Mouse (Mus musculus) ES-Bruce4 (cell line): ENCODE data around the gene Rpsa. TPM values are rescaled to one million over a fixed set of nuclear protein-coding genes. Genes with fewer than 3 reads are reported as not detected.
"Not testable (repeated sequence)": the region's sequence is repeated elsewhere in the genome, so short reads cannot be mapped to it uniquely, and the experiment has no call there.

Source experiments
- H3K27ac ChIP-seq: 2 replicates; pipeline ENCODE4 v1.5.1; 2012; ENCODE audit warnings: low read length, inconsistent platforms; ENCODE audit not compliant: insufficient read depth
- H3K27me3 ChIP-seq: 2 replicates; pipeline ENCODE4 v1.6.1; 2012; ENCODE audit warnings: mild to moderate bottlenecking, low read length, inconsistent platforms; ENCODE audit not compliant: control insufficient read depth, poor library complexity, insufficient read depth, severe bottlenecking
- H3K36me3 ChIP-seq: 2 replicates; pipeline ENCODE4 v1.6.1; 2012; ENCODE audit warnings: inconsistent platforms, mild to moderate bottlenecking, low read length, moderate library complexity; ENCODE audit not compliant: control insufficient read depth, poor library complexity, insufficient read depth, severe bottlenecking
- H3K4me1 ChIP-seq: one replicate; pipeline ENCODE4 v1.8.1; 2011; ENCODE audit warnings: low read length; ENCODE audit not compliant: control insufficient read depth, insufficient read depth
- H3K4me3 ChIP-seq: 2 replicates; pipeline ENCODE4 v1.5.1; 2011; ENCODE audit warnings: low read depth, mild to moderate bottlenecking, low read length
- H3K9ac ChIP-seq: 2 replicates; pipeline ENCODE4 v1.6.1; 2012; ENCODE audit warnings: low read depth, mild to moderate bottlenecking, inconsistent platforms; ENCODE audit not compliant: poor library complexity, severe bottlenecking
- H3K9me3 ChIP-seq: replicated peaks from 2 replicates; pipeline ENCODE4 v1.6.1; 2012; ENCODE audit warnings: mild to moderate bottlenecking, low read length, inconsistent platforms; ENCODE audit not compliant: control insufficient read depth, poor library complexity, insufficient read depth, severe bottlenecking
- CTCF ChIP-seq: IDR thresholded peaks from one replicate; pipeline ENCODE4 v1.8.1; 2011; ENCODE audit warnings: low read depth, low read length
- EP300 ChIP-seq: IDR thresholded peaks from 2 replicates; pipeline ENCODE4 v1.6.1; 2011; ENCODE audit warnings: low read depth, low read length; ENCODE audit not compliant: insufficient read depth
- POLR2A ChIP-seq: IDR thresholded peaks from one replicate; pipeline ENCODE4 v1.8.1; 2011; ENCODE audit warnings: low read length; ENCODE audit not compliant: insufficient read depth
- polyA plus RNA-seq: library from polyadenylated mRNA; stranded (reverse); fragments of >200 nt; gene quantifications from 2 replicates; pipeline ENCODE4 v1.2.4, GENCODE M21; 2011; ENCODE audit warnings: low read depth; ENCODE audit not compliant: missing spikeins, insufficient read depth, insufficient read length

Rpsa gene
- polyA plus RNA-seq, 1 experiment: 2,205 TPM

DNA sequence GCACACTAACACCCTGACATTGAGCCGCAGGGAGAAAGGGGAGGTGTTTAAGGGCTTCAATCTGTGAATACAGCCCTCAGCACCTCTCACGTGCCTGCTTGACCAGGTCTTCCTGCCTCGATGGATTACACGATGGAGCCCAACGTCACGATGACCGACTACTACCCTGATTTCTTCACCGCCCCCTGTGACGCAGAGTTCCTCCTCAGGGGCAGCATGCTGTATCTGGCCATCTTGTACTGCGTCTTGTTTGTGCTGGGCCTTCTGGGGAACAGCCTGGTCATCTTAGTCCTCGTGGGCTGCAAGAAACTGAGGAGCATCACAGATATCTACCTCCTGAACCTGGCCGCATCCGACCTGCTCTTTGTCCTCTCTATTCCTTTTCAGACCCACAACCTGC, 33.8 kb upstream of the Rpsa start:
- TF ChIP-seq CTCF (no peak), POLR2A (no peak), EP300 (no peak)
- no peaks in the 10 kb centered on the region for H3K4me1 ChIP-seq
- H3K36me3 ChIP-seq: no peaks in the 10 kb centered on the region
- no peaks in the 10 kb centered on the region; the same call in 1 of the 2 replicates for H3K9me3 ChIP-seq
- no peak overlapping the region for H3K9ac ChIP-seq
- no peaks in the 10 kb centered on the region for H3K27me3 ChIP-seq
- H3K4me3 ChIP-seq: no peak overlapping the region
- H3K27ac ChIP-seq: no peak overlapping the region

DNA sequence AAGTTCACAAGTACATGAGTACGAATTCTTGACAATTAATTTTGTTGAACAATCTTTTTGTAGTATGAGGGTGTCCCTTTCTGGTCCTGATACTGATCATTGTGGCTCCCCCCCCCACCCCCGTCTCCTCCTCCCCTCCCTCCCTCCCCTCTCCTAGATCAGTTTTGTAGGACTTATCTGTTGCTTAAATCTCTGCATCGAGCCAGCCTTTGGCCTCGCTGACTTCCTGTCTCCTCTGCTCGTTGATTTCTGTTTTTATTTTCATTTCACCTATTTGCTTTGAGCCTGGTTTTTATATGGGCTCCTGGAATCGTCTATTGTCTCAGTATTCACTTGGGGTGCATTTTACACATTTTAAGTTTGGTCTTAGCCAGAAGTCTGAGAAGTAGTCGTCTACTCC, 31.6 kb upstream of the Rpsa start:
- H3K9me3 ChIP-seq: no peaks in the 10 kb centered on the region; the same call in 1 of the 2 replicates
- no peaks in the 10 kb centered on the region for H3K4me1 ChIP-seq
- no peaks in the 10 kb centered on the region for H3K27me3 ChIP-seq
- no peak for TF ChIP-seq POLR2A
- no peak for TF ChIP-seq CTCF
- TF ChIP-seq EP300: no peak
- no peak overlapping the region for H3K9ac ChIP-seq
- no peak overlapping the region for H3K27ac ChIP-seq
- no peak overlapping the region for H3K4me3 ChIP-seq
- H3K36me3 ChIP-seq: no peaks in the 10 kb centered on the region

DNA sequence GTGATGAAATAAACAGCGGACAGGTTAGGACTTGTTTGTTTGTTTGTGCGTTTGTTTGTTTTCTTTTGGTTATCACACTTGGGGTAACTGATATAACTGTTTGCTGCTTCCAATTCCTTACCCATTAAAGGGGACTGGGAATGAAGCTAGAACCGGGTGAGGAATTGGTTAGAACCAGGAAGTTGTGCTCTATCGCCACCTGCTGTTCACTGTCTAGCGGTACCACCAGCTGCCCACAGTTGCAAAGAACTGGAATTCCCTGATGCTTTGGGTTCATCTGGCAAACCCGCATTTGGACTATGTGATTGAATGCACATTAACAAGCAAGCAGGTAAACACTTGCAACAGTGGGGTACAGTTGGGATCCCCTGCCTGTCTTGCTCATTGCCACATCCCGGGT, 28.8 kb upstream of the Rpsa start:
- Histone ChIP-seq H3K9me3 (peaks cover 19% of the 10 kb centered on the region), H3K9ac (no peak overlapping the region), H3K27me3 (no peaks in the 10 kb centered on the region), H3K4me3 (no peak overlapping the region), H3K27ac (no peak overlapping the region), H3K4me1 (no peaks in the 10 kb centered on the region), H3K36me3 (no peaks in the 10 kb centered on the region)
- no peak for TF ChIP-seq EP300
- TF ChIP-seq POLR2A: no peak
- peak; percentile 85 for TF ChIP-seq CTCF

DNA sequence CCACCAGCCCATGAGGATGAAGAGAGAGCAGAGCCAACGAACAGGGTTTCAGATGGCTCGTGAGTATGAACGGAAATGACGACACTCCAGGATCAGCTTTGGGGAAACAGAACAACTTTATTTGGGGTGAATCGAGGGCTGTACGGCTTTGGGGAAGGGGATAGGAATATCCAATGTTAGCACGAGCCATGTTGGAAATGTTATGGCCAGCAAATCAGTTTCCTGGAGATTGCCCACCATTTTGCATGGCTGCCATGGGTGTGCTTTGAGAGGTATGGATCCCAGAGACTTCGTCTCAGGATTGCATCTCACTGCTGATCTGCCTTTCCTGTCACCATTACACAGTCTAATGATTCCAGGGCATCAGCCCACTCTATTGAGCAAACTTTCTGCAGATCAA, 28.2 kb upstream of the Rpsa start:
- TF ChIP-seq POLR2A (no peak), CTCF (no peak), EP300 (no peak)

DNA sequence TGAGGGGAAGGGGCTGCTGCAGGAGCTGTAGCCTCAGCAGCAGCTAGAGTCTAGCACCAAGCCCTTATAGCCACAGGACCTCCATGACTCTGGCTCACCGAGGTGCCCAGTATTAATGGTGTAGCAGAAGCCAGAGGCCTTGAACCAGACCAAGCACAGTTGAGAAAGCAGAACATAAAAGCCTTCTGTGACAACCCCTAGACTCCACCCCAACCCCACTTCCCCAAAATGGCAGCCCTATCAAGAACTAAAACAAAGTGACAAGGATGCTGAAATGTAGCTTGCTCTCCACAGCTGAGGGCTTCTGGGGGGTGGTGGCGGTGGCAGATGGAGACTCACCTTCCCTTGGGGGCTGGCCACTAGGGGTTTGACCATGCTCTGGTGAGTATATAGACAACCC, 26.3 kb upstream of the Rpsa start:
- Histone ChIP-seq H3K4me3 (no peak overlapping the region), H3K9ac (no peak overlapping the region), H3K4me1 (no peaks in the 10 kb centered on the region), H3K27me3 (no peaks in the 10 kb centered on the region), H3K9me3 (peaks cover 19% of the 10 kb centered on the region), H3K36me3 (no peaks in the 10 kb centered on the region), H3K27ac (no peak overlapping the region)
- TF ChIP-seq CTCF (no peak), EP300 (no peak), POLR2A (no peak)

More for the DNA sequence above, 28.2 kb upstream of the Rpsa start:
- Histone ChIP-seq H3K27me3 (no peaks in the 10 kb centered on the region), H3K36me3 (no peaks in the 10 kb centered on the region), H3K9me3 (peaks cover 19% of the 10 kb centered on the region), H3K27ac (no peak overlapping the region), H3K4me3 (no peak overlapping the region), H3K4me1 (no peaks in the 10 kb centered on the region), H3K9ac (no peak overlapping the region)

DNA sequence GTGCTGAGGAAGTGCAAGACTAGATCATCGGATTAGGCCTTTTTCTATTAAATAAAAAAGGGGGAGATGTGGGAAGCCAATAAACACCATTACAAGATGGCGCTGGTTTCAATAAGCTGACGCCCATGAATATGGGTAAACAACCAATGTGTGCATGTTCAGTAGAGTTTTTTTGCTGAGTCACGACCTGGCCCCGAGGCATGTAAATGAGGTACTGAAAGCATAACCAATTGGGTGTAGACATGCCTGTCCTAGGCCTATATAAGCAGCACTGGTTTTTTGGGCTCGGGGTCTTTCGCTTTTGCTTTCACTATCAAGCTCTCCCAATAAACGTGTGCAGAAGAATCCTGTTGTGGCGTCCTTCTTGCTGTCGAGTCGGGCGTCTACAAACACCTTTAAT, 18.5 kb upstream of the Rpsa start:
- not testable (repeated sequence) for H3K36me3 ChIP-seq, H3K27me3 ChIP-seq, H3K4me3 ChIP-seq, H3K9me3 ChIP-seq, H3K27ac ChIP-seq, H3K9ac ChIP-seq, H3K4me1 ChIP-seq
